Mouse (Mus musculus) ovary, adult 2 months (tissue): ENCODE data around the gene Fv1. TPM values are rescaled to one million over a fixed set of nuclear protein-coding genes. Genes with fewer than 3 reads are reported as not detected.

Experiments
- polyA plus RNA-seq: library from polyadenylated mRNA; depleted of rRNA; stranded (reverse); fragments of >200 nt; gene quantifications from 2 replicates; pipeline ENCODE4 v1.2.3, GENCODE M21; 2012; rRNA removed

Gene Fv1
- polyA plus RNA-seq, result 0.87 and 1.2 TPM in 2 replicates

GRCm38 (mm10) chr4:147868450-147869031 lies at the start of gene Fv1, which contains the start of gene Miip:
Fv1 (plus strand) TSS chr4:147868979.
Miip (minus strand) TSS chr4:147868816.

GRCm38 (mm10) chr4:147847614-147848583 lies 20.9 kb upstream of the Fv1 start, which contains the start of gene Zfp933:
Zfp933 (minus strand) TSS chr4:147848366.

GRCm38 (mm10) chr4:147904313-147905089 lies 35.7 kb downstream of the Fv1 start, which contains the start of gene Mfn2:
Mfn2 (minus strand) TSS chr4:147904704.

Other genes with a start within 250 kb of the Fv1 start
- 0.09 TPM in 1 of 2 replicates, not detected in the other for gene Zfp979, start 226.5 kb upstream of the Fv1 start, polyA plus RNA-seq
- not detected in 2 replicates for gene Zfp534, start 166.4 kb upstream of the Fv1 start, polyA plus RNA-seq
- gene Zfp984, start 59.2 kb upstream of the Fv1 start, polyA plus RNA-seq, result 0.16 and 0.18 TPM in 2 replicates
- 0.33 and 0.36 TPM in 2 replicates for gene Zfp933, start 20.6 kb upstream of the Fv1 start, polyA plus RNA-seq
- gene Miip, start 163 bp upstream of the Fv1 start, polyA plus RNA-seq, result 78.7 and 87.3 TPM in 2 replicates
- gene Mfn2, start 35.7 kb downstream of the Fv1 start, polyA plus RNA-seq, result 42.5 and 48.6 TPM in 2 replicates
- gene Plod1, start 67.8 kb downstream of the Fv1 start, polyA plus RNA-seq, result 58.8 and 82.3 TPM in 2 replicates
- 135 and 150 TPM in 2 replicates for gene 2510039O18Rik, start 71.9 kb downstream of the Fv1 start, polyA plus RNA-seq
- not detected in 2 replicates for gene Nppb, start 116.8 kb downstream of the Fv1 start, polyA plus RNA-seq
- gene Nppa, start 131.7 kb downstream of the Fv1 start, polyA plus RNA-seq, result 0.26 TPM in 1 of 2 replicates, not detected in the other
- gene Clcn6, start 169.8 kb downstream of the Fv1 start, polyA plus RNA-seq, result 13.8 and 14.0 TPM in 2 replicates
- gene Mthfr, start 170.1 kb downstream of the Fv1 start, polyA plus RNA-seq, result 48.6 and 54.9 TPM in 2 replicates
- gene Agtrap, start 219.1 kb downstream of the Fv1 start, polyA plus RNA-seq, result 54.8 and 69.8 TPM in 2 replicates